Mouse (Mus musculus) adrenal gland (tissue): ENCODE measurements at regions not wholly inside any gene's neighbourhood (a gene's known extent, or its start where the extent isn't known, plus 50 kb on each side); places are given as distances from the start of the nearest gene placed in this dataset.

Source experiments
- intact Hi-C: fragments of 180-260 bp; cut with DNase I; formaldehyde crosslinking; loops from one replicate; pipeline ENCODE4 v1.15.1; 2025

DNA sequence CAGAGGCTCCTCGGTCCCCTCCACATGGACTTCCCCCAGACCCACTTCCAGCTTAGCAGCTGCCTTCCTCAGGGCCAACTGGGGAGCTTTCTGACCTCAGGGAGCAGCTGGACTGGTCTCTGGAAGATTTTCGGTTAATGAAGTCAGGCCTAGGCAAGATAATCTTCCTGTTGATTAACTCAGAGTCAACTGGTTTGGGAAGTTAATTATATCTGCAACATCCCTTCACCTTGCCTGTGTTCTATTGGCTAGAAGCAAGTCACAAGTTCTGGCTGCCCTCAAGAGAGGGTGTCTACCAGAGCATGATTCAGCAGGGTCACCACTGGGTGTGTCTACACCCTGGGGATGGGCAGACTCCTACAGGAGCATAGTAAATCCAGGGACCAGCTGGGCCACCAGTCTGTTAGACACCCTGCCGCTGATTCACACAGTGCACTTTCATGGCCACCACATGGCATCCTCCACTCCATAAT lies 53.9 kb upstream of the Maml3 start:
- intact Hi-C loops, result no loop called here

DNA sequence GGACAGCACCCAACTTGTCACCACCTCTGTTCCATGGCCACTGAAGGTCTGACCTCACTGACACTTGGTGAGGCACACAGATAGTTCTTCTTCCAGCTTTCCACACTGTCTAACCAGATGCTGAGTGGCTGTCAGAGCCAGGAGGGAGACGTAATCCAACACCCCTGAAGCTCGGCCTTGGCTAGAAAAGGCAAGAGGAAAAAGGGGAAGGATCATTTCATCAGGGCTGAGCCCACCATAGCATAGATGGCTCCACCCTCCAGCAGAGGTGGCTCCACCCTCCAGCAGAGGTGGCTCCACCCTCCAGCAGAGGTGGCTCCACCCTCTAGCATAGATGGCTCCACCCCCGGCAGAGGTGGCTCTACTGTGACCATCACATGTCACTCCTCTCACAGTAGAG lies 56.8 kb upstream of the Maml3 start:
- intact Hi-C loops, result no loop called here

- intact Hi-C loops, result no loop called here
These were observed 59.1 kb upstream of the Maml3 start for GRCm38 (mm10) chr3:52163990-52164389.

- intact Hi-C loops, result no loop called here
These were observed 62.5 kb upstream of the Maml3 start for GRCm38 (mm10) chr3:52167420-52167819.

DNA sequence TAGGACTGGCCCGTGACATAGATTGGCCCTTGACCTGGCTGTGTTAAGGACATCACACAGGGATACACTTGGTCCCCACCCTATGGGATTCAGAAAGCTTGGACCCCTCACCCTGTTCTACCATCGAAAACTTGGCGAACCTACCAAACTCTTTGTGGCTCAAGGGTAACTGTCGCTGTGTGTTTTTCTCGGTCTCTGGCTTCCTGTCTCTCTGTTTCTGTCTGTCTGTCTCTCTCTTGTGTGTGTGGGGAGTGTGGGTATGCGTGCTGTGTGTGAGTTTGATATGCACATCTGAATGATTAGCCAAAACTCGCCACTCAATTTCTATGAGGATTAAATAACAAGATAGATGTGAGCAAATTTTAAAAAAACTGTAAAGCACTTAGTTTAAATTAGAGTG lies 66.0 kb upstream of the Maml3 start:
- intact Hi-C loops, result no loop called here

DNA sequence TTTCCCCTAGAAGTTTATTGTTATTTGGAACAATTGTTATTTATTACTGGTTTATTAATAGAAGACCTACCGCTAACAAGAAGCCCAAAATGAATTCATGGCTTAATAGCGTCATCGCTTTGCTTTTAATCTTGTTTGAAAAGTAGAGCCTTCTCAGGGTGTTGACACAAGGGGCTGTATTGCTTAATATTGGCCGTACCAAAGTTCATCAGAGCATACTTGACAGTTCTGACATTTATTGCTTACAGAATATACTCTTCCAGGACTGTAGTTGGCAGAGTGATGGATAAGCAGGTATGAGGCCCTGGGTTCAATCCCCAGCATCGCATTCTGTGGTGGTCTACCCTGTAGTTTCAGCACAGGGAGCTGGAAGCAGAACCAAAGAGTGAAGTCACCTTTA lies 66.4 kb upstream of the Maml3 start:
- intact Hi-C loops, result no loop called here

DNA sequence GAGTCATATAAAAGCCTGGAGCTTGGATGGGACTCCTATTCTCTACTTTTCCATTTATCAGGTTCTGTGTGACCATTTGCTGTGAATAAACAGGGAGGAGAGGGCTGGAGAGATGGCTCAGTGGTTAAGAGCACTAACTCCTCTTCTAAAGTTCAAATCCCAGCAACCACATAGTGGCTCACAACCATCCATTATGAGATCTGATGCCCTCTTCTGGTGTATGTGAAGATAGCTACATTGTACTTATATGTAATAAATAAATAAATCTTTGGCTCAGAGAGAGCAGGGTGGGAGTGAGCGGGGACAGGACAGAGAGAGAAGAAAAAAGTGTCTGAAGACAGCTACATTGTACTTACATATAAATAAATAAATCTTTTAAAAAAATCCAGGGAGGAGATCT lies 68.6 kb upstream of the Maml3 start:
- intact Hi-C loops, result no loop called here

- intact Hi-C loops, result no loop called here
These were observed 71.2 kb upstream of the Maml3 start for GRCm38 (mm10) chr3:52176108-52176507.

DNA sequence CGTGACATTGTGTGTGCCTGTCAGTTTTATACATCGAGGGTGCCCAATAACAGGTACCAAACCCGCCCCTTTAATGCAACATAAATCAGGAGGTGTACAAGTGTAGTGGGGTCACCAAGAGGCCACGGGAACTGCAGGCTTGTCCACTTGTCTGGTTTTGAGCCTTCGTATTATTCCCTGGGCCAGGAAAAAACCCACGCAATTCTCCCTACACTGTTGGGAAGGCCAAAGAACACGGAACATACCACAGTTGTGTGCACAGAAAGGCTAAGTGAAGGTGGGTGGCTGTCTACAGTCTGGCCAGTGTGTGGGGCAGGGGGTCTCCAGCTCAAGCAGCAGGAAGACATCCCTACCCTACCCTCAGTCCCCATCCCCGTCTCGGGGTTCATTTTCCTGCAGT lies 74.0 kb upstream of the Maml3 start:
- intact Hi-C loops, result no loop called here

- intact Hi-C loops, result no loop called here
These were observed 74.8 kb upstream of the Maml3 start for GRCm38 (mm10) chr3:52179686-52180085.

- intact Hi-C loops, result no loop called here
These were observed 75.4 kb upstream of the Maml3 start for GRCm38 (mm10) chr3:52180306-52180705.

GRCm38 (mm10) chr3:52180785-52181184 lies 75.9 kb upstream of the Maml3 start:
- intact Hi-C loops, result no loop called here

DNA sequence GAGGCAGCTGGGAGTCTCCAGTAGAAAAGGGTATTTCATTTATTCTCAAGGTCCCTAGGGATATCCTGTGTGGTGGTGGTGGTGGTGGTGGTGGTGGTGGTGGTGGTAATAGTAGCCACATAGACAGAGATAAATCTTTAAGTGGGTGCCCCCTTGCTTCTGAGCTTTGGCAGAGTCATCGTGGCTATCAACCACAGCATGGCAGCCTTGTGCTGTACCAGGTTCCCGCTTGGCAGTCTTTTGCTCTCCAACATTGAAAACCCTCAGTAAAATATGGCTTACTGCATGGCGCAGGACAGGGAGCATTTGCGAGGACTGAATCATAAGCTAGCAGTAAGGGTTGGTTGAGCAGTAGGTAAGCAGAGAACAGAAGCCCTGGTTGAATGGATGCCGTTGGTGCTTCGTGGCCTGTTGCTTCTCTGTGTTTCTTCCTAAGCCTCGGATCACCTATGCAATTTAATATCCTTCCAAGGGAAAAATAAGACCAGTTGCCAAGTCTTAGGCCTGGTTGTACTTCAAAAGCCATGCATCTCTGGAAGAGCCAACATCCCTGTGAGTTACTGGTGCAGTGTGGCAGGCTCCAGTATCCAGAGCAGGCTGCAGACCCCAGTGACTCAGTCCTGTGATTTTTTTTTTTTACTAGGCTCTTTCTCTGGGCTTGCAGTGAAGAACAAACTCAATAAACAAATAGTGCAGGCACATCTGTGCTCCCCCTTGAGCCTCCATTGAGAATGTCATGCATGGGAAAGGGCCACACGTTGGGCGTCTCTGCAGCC lies 76.6 kb upstream of the Maml3 start:
- intact Hi-C loops, result no loop called here

DNA sequence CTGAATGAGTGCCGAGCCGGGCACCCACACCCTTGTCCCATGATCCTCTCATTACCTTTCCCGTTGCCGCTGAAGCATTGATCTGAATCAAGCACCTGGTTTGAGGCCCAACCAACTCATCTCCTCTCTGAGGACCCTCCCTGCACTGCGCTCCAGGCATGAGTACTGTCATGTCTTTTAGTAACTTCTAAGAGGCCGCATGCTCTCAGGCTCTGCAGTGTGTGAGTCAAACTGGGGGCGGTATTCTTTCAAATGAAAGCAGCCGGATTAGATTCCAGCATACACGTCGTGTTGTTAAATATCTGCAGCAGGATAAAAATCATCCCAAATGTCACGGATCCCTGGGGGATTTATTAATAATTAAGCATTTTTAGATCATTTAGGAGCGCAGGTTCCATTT lies 79.4 kb upstream of the Maml3 start:
- intact Hi-C loops, result no loop called here

DNA sequence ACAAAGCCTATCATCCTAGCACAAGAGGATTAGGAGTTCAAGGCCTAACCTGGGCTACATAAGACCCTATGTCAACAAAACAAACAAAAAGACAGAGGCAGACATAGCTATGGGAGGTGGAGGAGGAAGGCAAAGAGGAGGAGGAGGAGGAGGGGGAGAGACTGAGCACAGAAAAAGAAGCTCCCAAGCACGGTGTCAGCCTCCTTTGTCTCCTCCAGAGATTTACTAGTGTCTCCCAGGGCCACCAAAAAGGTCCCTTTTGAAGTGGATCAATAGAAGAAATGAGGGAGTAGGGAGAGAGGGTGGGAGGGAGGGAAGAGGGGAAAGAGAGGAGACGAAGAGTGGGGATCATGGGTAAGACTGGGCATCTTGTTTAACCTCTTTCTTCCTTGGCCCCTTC lies 80.5 kb upstream of the Maml3 start:
- intact Hi-C loops, result no loop called here

DNA sequence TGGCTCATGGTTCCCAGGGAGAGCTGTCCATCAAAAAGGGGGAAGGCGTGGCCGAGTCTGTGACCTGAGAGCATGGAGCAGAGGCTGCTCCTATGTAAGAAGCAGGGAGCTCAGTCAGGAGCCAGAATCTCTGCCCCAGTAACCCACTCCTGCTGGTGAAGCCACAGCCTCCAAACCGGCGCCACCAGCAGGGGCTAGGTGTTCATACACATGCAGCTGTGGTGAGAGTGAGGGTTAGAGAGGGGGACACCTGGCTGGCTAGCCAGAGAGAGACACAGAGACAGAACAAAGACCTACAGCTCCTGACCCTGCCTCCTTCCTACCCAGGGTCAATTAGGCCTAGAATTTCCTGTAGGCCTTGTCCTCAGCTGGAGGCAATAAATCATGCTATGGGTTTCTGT lies 80.7 kb upstream of the Foxo1 start:
- intact Hi-C loops, result no loop called here

GRCm38 (mm10) chr3:52188303-52188702 lies 79.8 kb upstream of the Foxo1 start:
- intact Hi-C loops, result no loop called here

GRCm38 (mm10) chr3:52189016-52189415 lies 79.1 kb upstream of the Foxo1 start:
- intact Hi-C loops, result no loop called here

DNA sequence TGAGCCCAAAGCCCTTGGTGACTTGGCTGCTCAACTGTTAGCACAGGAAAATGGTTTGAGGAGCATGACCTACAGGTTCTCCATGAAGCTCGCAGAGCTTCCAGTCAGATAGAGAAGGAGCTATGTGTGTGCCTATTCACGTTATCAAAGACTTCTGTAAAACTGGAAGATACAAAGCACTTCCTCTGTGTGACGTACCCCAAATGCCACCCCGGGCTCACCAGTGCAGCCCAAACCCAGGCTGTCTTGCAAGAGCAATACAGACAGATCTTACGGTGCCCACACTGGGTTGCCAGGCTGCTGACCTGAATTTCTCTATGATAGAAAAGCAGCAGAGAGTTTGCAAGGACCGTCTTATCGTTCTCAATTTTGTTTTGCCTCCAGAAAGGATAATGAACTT lies 78.1 kb upstream of the Foxo1 start:
- intact Hi-C loops, result loop anchor here (10.0 kb wide), 1 partner anchor 305 kb away; no protein-coding TSS in a partner anchor

DNA sequence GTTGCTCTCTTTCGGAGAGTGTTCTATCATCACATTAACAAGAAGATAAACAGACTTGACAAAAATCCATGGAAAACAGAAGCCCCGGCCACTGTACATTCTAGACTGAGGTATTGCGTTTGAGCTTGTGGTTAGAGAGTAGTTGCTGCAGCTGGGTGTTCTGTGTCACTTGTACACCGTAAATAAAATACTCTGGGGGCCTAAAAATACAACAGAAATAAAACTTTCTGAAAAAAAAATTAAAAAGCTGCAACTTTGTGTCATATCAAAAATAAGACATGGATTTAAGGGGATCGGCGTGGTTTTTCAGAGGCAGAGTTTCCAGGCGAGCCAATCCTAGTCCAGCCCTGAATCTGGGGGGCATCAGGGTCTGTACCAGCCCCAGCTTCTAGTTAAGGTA lies 75.1 kb upstream of the Foxo1 start:
- intact Hi-C loops, result loop anchor here (10.0 kb wide), 1 partner anchor 308 kb away; no protein-coding TSS in a partner anchor

GRCm38 (mm10) chr3:52194216-52194615 lies 73.9 kb upstream of the Foxo1 start:
- intact Hi-C loops, result loop anchor here (10.0 kb wide), 1 partner anchor 309 kb away; no protein-coding TSS in a partner anchor

GRCm38 (mm10) chr3:52195486-52195885 lies 72.7 kb upstream of the Foxo1 start:
- intact Hi-C loops, result loop anchor here (5.0 to 10.0 kb wide), 3 partner anchors 93 to 493 kb away; no protein-coding TSS in a partner anchor
